Mouse (Mus musculus) embryonic facial prominence, embryonic 10.5 days (tissue): ENCODE data around the gene Phactr2. TPM values are rescaled to one million over a fixed set of nuclear protein-coding genes. Genes with fewer than 3 reads are reported as not detected.

Source experiments
- DNase-seq: peaks from one replicate; pipeline ENCODE4 v3.0.0-alpha.2; 2017; ENCODE audit warnings: low spot score
- H3K27ac ChIP-seq: fragments of 300-500 bp; sonication (generic); replicated peaks from 2 replicates; pipeline ENCODE4 v1.5.1; 2016; ENCODE audit warnings: mild to moderate bottlenecking
- H3K27me3 ChIP-seq: fragments of 300-500 bp; sonication (generic); replicated peaks from 2 replicates; pipeline ENCODE4 v1.6.1; 2016; ENCODE audit warnings: low read depth, mild to moderate bottlenecking; ENCODE audit not compliant: poor library complexity, severe bottlenecking
- H3K36me3 ChIP-seq: fragments of 300-500 bp; sonication (generic); replicated peaks from 2 replicates; pipeline ENCODE4 v1.6.1; 2016; ENCODE audit warnings: mild to moderate bottlenecking, moderate library complexity
- H3K4me1 ChIP-seq: fragments of 300-500 bp; sonication (generic); 2 replicates; pipeline ENCODE4 v1.6.1; 2016
- H3K4me3 ChIP-seq: fragments of 300-500 bp; sonication (generic); 2 replicates; pipeline ENCODE4 v1.5.1; 2016; ENCODE audit warnings: mild to moderate bottlenecking, moderate library complexity
- H3K9me3 ChIP-seq: fragments of 300-500 bp; sonication (generic); 2 replicates; pipeline ENCODE4 v1.6.1; 2016; ENCODE audit warnings: mild to moderate bottlenecking
- WGBS: fragments of 180-500 bp; shearing (Covaris S2); methylation state at CpG from one replicate; pipeline ENCODE4 v1.1.7; 2016; 5-methylcytosine and 5-hydroxymethylcytosine counted together
- polyA plus RNA-seq: library from polyadenylated mRNA; unstranded; fragments of >200 nt; fragmentation: Nextera tagmentation; extraction: Ambion mirVana; gene quantifications from 2 replicates; pipeline ENCODE4 v1.2.1, GENCODE M21; 2016

Gene Phactr2
- polyA plus RNA-seq, 1 experiment from 2014 or later = 18.3 TPM

GRCm38 (mm10) chr10:13424015-13424414 is 50.2 kb downstream of the Phactr2 start:
- no peaks in the 10 kb centered on the region for H3K27me3 ChIP-seq
- H3K9me3 ChIP-seq = no peaks in the 10 kb centered on the region
- WGBS = 93% methylated on average over 10 of the region's 10 CpGs
- no peaks in the 10 kb centered on the region for H3K36me3 ChIP-seq
- H3K4me3 ChIP-seq = no peak overlapping the region
- peaks cover 3% of the 10 kb centered on the region; the same call in 1 of the 2 replicates for H3K4me1 ChIP-seq
- DNase-seq = no peak
- H3K27ac ChIP-seq = no peak overlapping the region

GRCm38 (mm10) chr10:13422121-13422520 is 52.1 kb downstream of the Phactr2 start:
- H3K36me3 ChIP-seq = no peaks in the 10 kb centered on the region
- no peaks in the 10 kb centered on the region for H3K9me3 ChIP-seq
- H3K27me3 ChIP-seq = no peaks in the 10 kb centered on the region
- H3K4me3 ChIP-seq = no peak overlapping the region
- 0 out of 2 replicates have a peak, but pooled peaks cover 3% of the 10 kb centered on the region for H3K4me1 ChIP-seq
- DNase-seq = no peak
- WGBS = 89% methylated on average over 9 of the region's 9 CpGs
- H3K27ac ChIP-seq = no peak overlapping the region

- 0 out of 2 replicates have a peak, but pooled peaks cover 7% of the 10 kb centered on the region for H3K4me1 ChIP-seq
- no peak overlapping the region for H3K4me3 ChIP-seq
- no peak for DNase-seq
- no peaks in the 10 kb centered on the region for H3K36me3 ChIP-seq
- WGBS = 42% methylated on average over 4 of the region's 4 CpGs
- no peaks in the 10 kb centered on the region for H3K27me3 ChIP-seq
- H3K27ac ChIP-seq = no peak overlapping the region
- H3K9me3 ChIP-seq = no peaks in the 10 kb centered on the region
Measured at GRCm38 (mm10) chr10:13419246-13419645, 55.0 kb downstream of the Phactr2 start.

- DNase-seq = peak; percentile 21
- H3K4me1 ChIP-seq = 0 out of 2 replicates have a peak, but pooled peaks cover 7% of the 10 kb centered on the region
- H3K9me3 ChIP-seq = no peaks in the 10 kb centered on the region
- no peak overlapping the region; the same call in 1 of the 2 replicates for H3K27ac ChIP-seq
- 65% methylated on average over 8 of the region's 8 CpGs for WGBS
- no peaks in the 10 kb centered on the region for H3K27me3 ChIP-seq
- no peaks in the 10 kb centered on the region for H3K36me3 ChIP-seq
- H3K4me3 ChIP-seq = no peak overlapping the region
Measured at GRCm38 (mm10) chr10:13415489-13416104, 58.6 kb downstream of the Phactr2 start.

GRCm38 (mm10) chr10:13412202-13412923 is 61.8 kb downstream of the Phactr2 start:
- no peaks in the 10 kb centered on the region for H3K27me3 ChIP-seq
- WGBS = 91% methylated on average over 19 of the region's 19 CpGs
- H3K9me3 ChIP-seq = no peaks in the 10 kb centered on the region
- no peak for DNase-seq
- H3K4me3 ChIP-seq = no peak overlapping the region
- H3K4me1 ChIP-seq = 0 out of 2 replicates have a peak, but pooled peaks cover 4% of the 10 kb centered on the region
- no peaks in the 10 kb centered on the region for H3K36me3 ChIP-seq
- H3K27ac ChIP-seq = no peak overlapping the region

GRCm38 (mm10) chr10:13411056-13411455 is 63.2 kb downstream of the Phactr2 start:
- Histone ChIP-seq H3K27ac (no peak overlapping the region), H3K4me1 (0 out of 2 replicates have a peak, but pooled peaks cover 4% of the 10 kb centered on the region), H3K4me3 (no peak overlapping the region), H3K9me3 (no peaks in the 10 kb centered on the region), H3K27me3 (no peaks in the 10 kb centered on the region), H3K36me3 (no peaks in the 10 kb centered on the region)
- no peak for DNase-seq
- 88% methylated on average over 3 of the region's 3 CpGs for WGBS

- H3K36me3 ChIP-seq = no peaks in the 10 kb centered on the region
- 79% methylated on average over 1 of the region's 1 CpGs for WGBS
- H3K27me3 ChIP-seq = no peaks in the 10 kb centered on the region
- no peaks in the 10 kb centered on the region for H3K9me3 ChIP-seq
- H3K4me3 ChIP-seq = no peak overlapping the region
- DNase-seq = no peak
- no peaks in the 10 kb centered on the region for H3K4me1 ChIP-seq
- H3K27ac ChIP-seq = no peak overlapping the region
Measured at GRCm38 (mm10) chr10:13401971-13402370, 72.2 kb downstream of the Phactr2 start.

GRCm38 (mm10) chr10:13395753-13396152 is 78.5 kb downstream of the Phactr2 start:
- no peaks in the 10 kb centered on the region for H3K36me3 ChIP-seq
- 87% methylated on average over 3 of the region's 3 CpGs for WGBS
- H3K27ac ChIP-seq = no peak overlapping the region
- no peaks in the 10 kb centered on the region for H3K9me3 ChIP-seq
- H3K27me3 ChIP-seq = no peaks in the 10 kb centered on the region
- no peak for DNase-seq
- H3K4me1 ChIP-seq = no peaks in the 10 kb centered on the region
- H3K4me3 ChIP-seq = no peak overlapping the region

GRCm38 (mm10) chr10:13394000-13394399 is 80.2 kb downstream of the Phactr2 start:
- WGBS = 85% methylated on average over 4 of the region's 4 CpGs

GRCm38 (mm10) chr10:13388116-13388922 is 85.9 kb downstream of the Phactr2 start:
- H3K27me3 ChIP-seq = no peaks in the 10 kb centered on the region
- WGBS = 23% methylated on average over 11 of the region's 11 CpGs
- H3K9me3 ChIP-seq = no peaks in the 10 kb centered on the region
- H3K4me3 ChIP-seq = peak overlapping the region; percentile 45
- H3K4me1 ChIP-seq = peaks cover 29% of the 10 kb centered on the region
- peak; percentile 50 for DNase-seq
- H3K36me3 ChIP-seq = no peaks in the 10 kb centered on the region
- H3K27ac ChIP-seq = peak overlapping the region; percentile 79

More at GRCm38 (mm10) chr10:13394000-13394399, 80.2 kb downstream of the Phactr2 start:
- Histone ChIP-seq H3K27ac (no peak overlapping the region), H3K4me1 (peaks cover 8% of the 10 kb centered on the region), H3K36me3 (no peaks in the 10 kb centered on the region), H3K27me3 (no peaks in the 10 kb centered on the region), H3K4me3 (no peak overlapping the region), H3K9me3 (no peaks in the 10 kb centered on the region)
- DNase-seq = no peak

- H3K27ac ChIP-seq = no peak overlapping the region
- DNase-seq = peak; percentile 46
- H3K4me3 ChIP-seq = no peak overlapping the region
- H3K4me1 ChIP-seq = peaks cover 29% of the 10 kb centered on the region
- H3K27me3 ChIP-seq = no peaks in the 10 kb centered on the region
- no peaks in the 10 kb centered on the region for H3K9me3 ChIP-seq
- 42% methylated on average over 3 of the region's 3 CpGs for WGBS
- no peaks in the 10 kb centered on the region for H3K36me3 ChIP-seq
Measured at GRCm38 (mm10) chr10:13384866-13385265, 89.3 kb downstream of the Phactr2 start.

- no peaks in the 10 kb centered on the region for H3K9me3 ChIP-seq
- H3K27ac ChIP-seq = no peak overlapping the region
- H3K27me3 ChIP-seq = no peaks in the 10 kb centered on the region
- H3K4me1 ChIP-seq = 0 out of 2 replicates have a peak, but pooled peaks cover 13% of the 10 kb centered on the region
- no peak for DNase-seq
- WGBS = 82% methylated on average over 1 of the region's 1 CpGs
- no peak overlapping the region for H3K4me3 ChIP-seq
- H3K36me3 ChIP-seq = no peaks in the 10 kb centered on the region
Measured at GRCm38 (mm10) chr10:13377895-13378294, 96.3 kb downstream of the Phactr2 start.
